In the genomic region with DNA sequence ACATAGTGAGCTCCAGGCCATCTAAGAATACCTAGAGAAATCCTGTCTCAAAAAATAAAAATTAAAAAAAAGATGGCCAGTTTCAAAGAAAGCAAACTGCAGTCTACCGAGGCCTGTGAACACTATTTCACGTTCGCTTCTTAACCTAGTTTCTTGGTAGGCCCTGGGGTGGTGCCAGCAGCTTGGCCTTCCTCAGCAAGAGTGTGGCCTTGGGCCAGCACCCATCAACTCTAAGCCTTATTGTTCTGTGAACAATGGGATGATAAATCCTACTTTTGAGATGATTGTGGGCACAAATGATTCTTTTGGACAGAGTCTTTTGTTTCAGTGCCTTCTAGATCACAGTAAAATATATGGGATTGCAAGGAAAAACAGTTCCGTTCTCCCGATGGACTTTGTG, we compare ENCODE assay signal across 12 mouse cellular contexts. TPM values are rescaled to one million over a fixed set of nuclear protein-coding genes. Genes with fewer than 3 reads are reported as not detected.
DNase-seq lines count a peak whose midpoint lies in the region; ATAC-seq and TF ChIP-seq lines count a peak whose summit lies in the region.
"Had no signal": no experiment of that assay in that cellular context is flagged by ENCODE, and none has a peak within 500 bp of the region (broad histone marks: within the 10 kb centered on the region; RNA-seq: fewer than 3 reads in every experiment).

No protein-coding gene starts in this region.

- TF ChIP-seq POLR2A in cerebellum, adult 2 months (IDR thresholded peaks at IDR 0.05; ENCODE audit: borderline replicate concordance, insufficient read depth, low read length) = no peak

- 32% methylated on average over 5 of the region's 5 CpGs for whole genome bisulfite sequencing in cerebellum, adult 2 months
- WGBS in midbrain, postnatal 0 days = 76% methylated on average over 5 of the region's 5 CpGs

- peak; percentile 56 for DNase-seq in cerebellum, adult 11-12 months
- DNase-seq in cerebellum, postnatal 4 days (ENCODE audit: low spot score in 2 of 2) = no peak
- DNase-seq in lung, postnatal 36 days = peak; percentile 32
- DNase-seq in lung, adult 18-20 months = no peak
- peak; percentile 64 to 71 for DNase-seq in cerebellum, adult 2 months
- peak; percentile 84 for DNase-seq in testis, postnatal 10 days (ENCODE audit: low spot score)
- DNase-seq in midbrain, postnatal 0 days (ENCODE audit: low spot score) = no peak
- DNase-seq in gastrocnemius, postnatal 10 days = no peak
- DNase-seq: heart, postnatal 36 days had no signal

- H3K27me3 ChIP-seq in cerebellum, adult 2 months (ENCODE audit: control insufficient read depth, insufficient read depth, low read length) = no peaks in the 10 kb centered on the region
- no peaks in the 10 kb centered on the region for H3K27me3 ChIP-seq in midbrain, postnatal 0 days (ENCODE audit: insufficient read depth, low read length)
- H3K27me3 ChIP-seq: intestine, embryonic 15.5 days; liver, embryonic 15.5 days; megakaryocyte, embryonic 14.5 days had no signal

- peaks cover 2% of the 10 kb centered on the region; the same call in 1 of the 2 replicates for H3K36me3 ChIP-seq in midbrain, postnatal 0 days (ENCODE audit: insufficient read depth, low read length)

- H3K27ac ChIP-seq in cerebellum, adult 2 months (ENCODE audit: insufficient read depth, low read length) = no peak overlapping the region
- no peak overlapping the region for H3K27ac ChIP-seq in midbrain, postnatal 0 days (ENCODE audit: low read depth, low read length)
- H3K27ac ChIP-seq: intestine, embryonic 15.5 days had no signal

- no peaks in the 10 kb centered on the region for H3K9me3 ChIP-seq in midbrain, postnatal 0 days (ENCODE audit: low read length)
- H3K9me3 ChIP-seq: intestine, embryonic 15.5 days had no signal

- no peak overlapping the region for H3K4me3 ChIP-seq in cerebellum, adult 2 months (replicated peaks; ENCODE audit: insufficient read depth, low read depth, low read length)
- no peak overlapping the region for H3K4me3 ChIP-seq in midbrain, postnatal 0 days (ENCODE audit: low read depth, low read length)
- H3K4me3 ChIP-seq: intestine, embryonic 15.5 days; liver, embryonic 15.5 days; megakaryocyte, embryonic 14.5 days had no signal

- no peak overlapping the region for H3K4me2 ChIP-seq in midbrain, postnatal 0 days (ENCODE audit: low read depth, low read length, poor library complexity, severe bottlenecking)
- H3K4me2 ChIP-seq: intestine, embryonic 15.5 days; liver, embryonic 15.5 days had no signal

- peaks cover 25% of the 10 kb centered on the region for H3K4me1 ChIP-seq in cerebellum, adult 2 months (ENCODE audit: control insufficient read depth, insufficient read depth, low read length)
- no peaks in the 10 kb centered on the region for H3K4me1 ChIP-seq in midbrain, postnatal 0 days (ENCODE audit: insufficient read depth, low read length)

- H3K9ac ChIP-seq in midbrain, postnatal 0 days (replicated peaks; ENCODE audit: low read length, poor library complexity, severe bottlenecking) = no peak overlapping the region
- H3K9ac ChIP-seq: intestine, embryonic 15.5 days; liver, embryonic 15.5 days had no signal

- no peak for TF ChIP-seq CTCF in cerebellum, adult 2 months (IDR thresholded peaks at IDR 0.05; ENCODE audit: borderline replicate concordance, insufficient read depth, low read depth, low read length)
- no peak for TF ChIP-seq CTCF in midbrain, postnatal 0 days (IDR thresholded peaks at IDR 0.05)

- ATAC-seq in midbrain, postnatal 0 days (ENCODE audit: low FRiP score) = no peak
- ATAC-seq: intestine, embryonic 15.5 days had no signal

RNA-seq across cellular contexts. Expression of gene Rangap1, which starts 13.4 kb away (rescaled TPM):
- polyA plus RNA-seq in cerebellum, adult 2 months (2012; rRNA removed) = 102 and 113 TPM in 2 replicates
- 154 and 183 TPM in 2 replicates for total RNA-seq in midbrain, postnatal 0 days (2014; rRNA removed)
- 142 and 146 TPM in 2 replicates for polyA plus RNA-seq in midbrain, postnatal 0 days (2015; fragmentation: Nextera tagmentation; extraction: Ambion mirVana)
- 10 to 100 TPM; 28.6 to 31.3 TPM for total RNA-seq in gastrocnemius, postnatal 10 days (2021)

RNA-seq across cellular contexts. Expression of gene Zc3h7b, which starts 13.8 kb away (rescaled TPM):
- polyA plus RNA-seq in cerebellum, adult 2 months (2012; rRNA removed) = 67.0 and 72.1 TPM in 2 replicates
- total RNA-seq in midbrain, postnatal 0 days (2014; rRNA removed) = 147 and 154 TPM in 2 replicates
- polyA plus RNA-seq in midbrain, postnatal 0 days (2015; fragmentation: Nextera tagmentation; extraction: Ambion mirVana) = 43.9 TPM in 2 replicates
- total RNA-seq in gastrocnemius, postnatal 10 days (2021) = 10 to 100 TPM; 39.8 to 43.1 TPM

RNA-seq across cellular contexts. Expression of gene Tef, which starts 43.5 kb away (rescaled TPM):
- 279 and 288 TPM in 2 replicates for polyA plus RNA-seq in cerebellum, adult 2 months (2012; rRNA removed)
- total RNA-seq in midbrain, postnatal 0 days (2014; rRNA removed) = 60.1 and 60.6 TPM in 2 replicates
- 23.6 and 25.4 TPM in 2 replicates for polyA plus RNA-seq in midbrain, postnatal 0 days (2015; fragmentation: Nextera tagmentation; extraction: Ambion mirVana)
- total RNA-seq in gastrocnemius, postnatal 10 days (2021) = 100 to 1,000 TPM; 127 to 130 TPM

Comparison
In these comparisons a context has a peak if more than half of its experiments do, and no peak if none do; other contexts are left out.
1. DNase-seq: peak in cerebellum, adult 11-12 months (single experiment), lung, postnatal 36 days (single experiment), cerebellum, adult 2 months (2 of 2) and testis, postnatal 10 days (single experiment); none in cerebellum, postnatal 4 days (0 of 2), lung, adult 18-20 months (0 of 2), midbrain, postnatal 0 days (single experiment) and gastrocnemius, postnatal 10 days (single experiment).